Mouse (Mus musculus) small intestine, adult 2 months (tissue): ENCODE measurements around the gene Itsn1. TPM values are rescaled to one million over a fixed set of nuclear protein-coding genes. Genes with fewer than 3 reads are reported as not detected.
A peak's percentile ranks its signal among the peaks of the same experiment; 100 is the strongest.

Experiments
- H3K27ac ChIP-seq: fragments of 200-500 bp; 2 replicates; pipeline ENCODE4 v1.5.1; 2012; ENCODE audit warnings: low read depth, low read length, control low read depth, inconsistent platforms; ENCODE audit not compliant: insufficient read depth
- H3K27me3 ChIP-seq: fragments of 200-500 bp; 2 replicates; pipeline ENCODE4 v1.6.1; 2012; ENCODE audit warnings: mild to moderate bottlenecking, moderate library complexity, low read length, inconsistent platforms; ENCODE audit not compliant: control insufficient read depth, insufficient read depth
- H3K36me3 ChIP-seq: fragments of 200-500 bp; 2 replicates; pipeline ENCODE4 v1.6.1; 2012; ENCODE audit warnings: mild to moderate bottlenecking, low read length, control low read depth, inconsistent platforms; ENCODE audit not compliant: control insufficient read depth, insufficient read depth
- H3K4me1 ChIP-seq: fragments of 200-500 bp; 2 replicates; pipeline ENCODE4 v1.6.1; 2012; ENCODE audit warnings: low read length, inconsistent platforms, mixed read lengths; ENCODE audit not compliant: control insufficient read depth, insufficient read depth, insufficient read length
- H3K4me3 ChIP-seq: fragments of 200-500 bp; 2 replicates; pipeline ENCODE4 v1.5.1; 2012; ENCODE audit warnings: low read depth, mild to moderate bottlenecking, control low read depth, inconsistent platforms, low read length, moderate library complexity
- CTCF ChIP-seq: fragments of 200-500 bp; IDR thresholded peaks from 2 replicates; pipeline ENCODE4 v1.5.1; 2012; ENCODE audit warnings: low read depth, mild to moderate bottlenecking, control low read depth, inconsistent platforms, low read length, moderate library complexity, mixed read lengths; ENCODE audit not compliant: insufficient replicate concordance, insufficient read length; ENCODE audit errors: extremely low read depth
- POLR2A ChIP-seq: fragments of 200-500 bp; IDR thresholded peaks from 2 replicates; pipeline ENCODE4 v1.6.1; 2012; ENCODE audit warnings: low read depth, mild to moderate bottlenecking, control low read depth, inconsistent platforms, low read length, moderate library complexity
- WGBS: fragments of 180-500 bp; shearing (Covaris S2); methylation state at CpG from one replicate; pipeline ENCODE4 v1.1.7; 2018; 5-methylcytosine and 5-hydroxymethylcytosine counted together
- polyA plus RNA-seq: library from polyadenylated mRNA; depleted of rRNA; stranded (reverse); fragments of >200 nt; gene quantifications from 2 replicates; pipeline ENCODE4 v1.2.3, GENCODE M21; 2012

Gene Itsn1
- polyA plus RNA-seq, 1 experiment = 15.6 TPM

- peak overlapping the region; percentile 79 for H3K27ac ChIP-seq
- WGBS = 54% methylated on average over 16 of the region's 16 CpGs
These were observed 199.0 kb downstream of the Itsn1 start for GRCm38 (mm10) chr16:91927911-91928630.

GRCm38 (mm10) chr16:91931078-91932013 is 202.3 kb downstream of the Itsn1 start:
- under 1% methylated on average over 53 of the region's 53 CpGs for WGBS
- peak overlapping the region; percentile 70 for H3K4me3 ChIP-seq
- peaks cover 33% of the 10 kb centered on the region for H3K36me3 ChIP-seq
- H3K4me1 ChIP-seq = peaks cover 11% of the 10 kb centered on the region
- peak overlapping the region; percentile 83 for H3K27ac ChIP-seq
- no peak for TF ChIP-seq CTCF
- peak; percentile 94 for TF ChIP-seq POLR2A
- no peaks in the 10 kb centered on the region for H3K27me3 ChIP-seq

More at GRCm38 (mm10) chr16:91927911-91928630, 199.0 kb downstream of the Itsn1 start:
- TF ChIP-seq CTCF (no peak), POLR2A (no peak)
- Histone ChIP-seq H3K36me3 (peaks cover 64% of the 10 kb centered on the region), H3K4me3 (no peak overlapping the region), H3K27me3 (no peaks in the 10 kb centered on the region), H3K4me1 (peaks cover 11% of the 10 kb centered on the region)

- WGBS = 42% methylated on average over 8 of the region's 8 CpGs
- no peaks in the 10 kb centered on the region for H3K27me3 ChIP-seq
- H3K4me3 ChIP-seq = no peak overlapping the region
- peaks cover 25% of the 10 kb centered on the region for H3K36me3 ChIP-seq
- TF ChIP-seq POLR2A (no peak), CTCF (no peak)
- peaks cover 11% of the 10 kb centered on the region for H3K4me1 ChIP-seq
- H3K27ac ChIP-seq = no peak overlapping the region
These were observed 203.1 kb downstream of the Itsn1 start for GRCm38 (mm10) chr16:91932082-91932690.

- H3K4me3 ChIP-seq = no peak overlapping the region
- no peak for TF ChIP-seq CTCF
- TF ChIP-seq POLR2A = no peak
- WGBS = 49% methylated on average over 10 of the region's 10 CpGs
- H3K36me3 ChIP-seq = peaks cover 18% of the 10 kb centered on the region
- H3K27ac ChIP-seq = no peak overlapping the region
- no peaks in the 10 kb centered on the region for H3K27me3 ChIP-seq
- H3K4me1 ChIP-seq = peaks cover 8% of the 10 kb centered on the region; the same call in 1 of the 2 replicates
These were observed 203.9 kb downstream of the Itsn1 start for GRCm38 (mm10) chr16:91932843-91933518.

GRCm38 (mm10) chr16:91935108-91935507 is 206.0 kb downstream of the Itsn1 start:
- H3K27ac ChIP-seq = no peak overlapping the region
- TF ChIP-seq POLR2A (no peak), CTCF (peak; percentile 70; the same call in 1 of the 2 replicates)
- no peaks in the 10 kb centered on the region for H3K4me1 ChIP-seq
- WGBS = 52% methylated on average over 8 of the region's 8 CpGs
- no peak overlapping the region for H3K4me3 ChIP-seq
- no peaks in the 10 kb centered on the region; the same call in 1 of the 2 replicates for H3K36me3 ChIP-seq
- no peaks in the 10 kb centered on the region for H3K27me3 ChIP-seq

GRCm38 (mm10) chr16:91935726-91936125 is 206.6 kb downstream of the Itsn1 start:
- 53% methylated on average over 8 of the region's 8 CpGs for WGBS
- H3K4me1 ChIP-seq = no peaks in the 10 kb centered on the region
- no peak overlapping the region for H3K4me3 ChIP-seq
- no peaks in the 10 kb centered on the region for H3K27me3 ChIP-seq
- no peaks in the 10 kb centered on the region for H3K36me3 ChIP-seq
- TF ChIP-seq POLR2A (no peak), CTCF (no peak)
- no peak overlapping the region for H3K27ac ChIP-seq
